Mouse (Mus musculus) urinary bladder, postnatal 4 days (tissue): ENCODE data around the gene Ralgps1.
"Not testable (repeated sequence)": the region's sequence is repeated elsewhere in the genome, so short reads cannot be mapped to it uniquely, and the experiment has no call there.

ENCODE experiments used
- DNase-seq, 2 experiments: peaks; one replicate each; pipeline ENCODE4 v3.0.0; 2021 to 2022; ENCODE audit warnings: low spot score in 2 of 2

The Ralgps1 gene

DNA sequence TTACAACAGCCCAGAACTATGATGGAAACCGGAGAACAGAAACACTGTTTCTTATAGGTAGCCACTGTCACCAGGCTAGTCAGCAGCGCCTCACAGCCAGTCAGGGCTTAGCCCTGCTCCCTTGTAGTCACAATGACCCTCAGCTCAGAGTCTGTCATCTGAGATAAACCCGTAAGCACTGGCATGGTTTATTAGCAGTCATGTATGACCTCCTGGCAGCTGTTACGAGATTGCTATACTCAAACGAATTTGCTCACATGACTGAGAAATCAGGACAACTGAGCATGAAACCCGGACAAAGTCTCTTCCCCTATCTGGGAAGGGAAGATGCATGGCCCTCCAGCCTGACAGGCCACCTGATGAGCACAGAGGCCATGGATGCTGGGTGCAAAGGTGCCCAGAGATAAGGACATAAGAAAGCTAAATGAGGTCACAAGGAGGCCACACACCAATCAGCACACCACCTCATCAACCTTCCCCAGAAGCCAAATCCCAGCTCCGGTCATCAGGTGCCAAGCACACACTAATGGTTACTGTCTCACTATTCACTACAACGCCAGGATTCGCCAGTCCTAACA, 10.1 kb downstream of the Ralgps1 start:
- no peak for DNase-seq

DNA sequence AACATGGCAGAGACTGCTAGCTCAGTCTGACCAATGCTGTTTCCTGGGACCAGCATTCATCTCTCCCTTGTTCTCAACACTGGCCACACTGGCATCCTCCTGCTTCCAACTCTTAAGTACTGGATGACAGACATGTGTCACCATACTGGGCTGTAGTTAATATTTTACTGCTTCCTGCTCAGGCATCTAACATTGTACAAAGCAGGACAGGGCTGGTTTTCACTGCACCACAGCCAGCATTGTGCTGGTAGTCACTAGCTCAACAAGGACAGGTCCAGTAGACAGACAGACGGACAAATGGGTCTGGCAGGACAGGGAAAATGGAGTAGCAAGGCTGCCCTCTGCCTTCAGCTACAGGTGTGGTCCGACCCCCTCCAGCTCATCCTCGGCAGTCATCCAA, 10.7 kb downstream of the Ralgps1 start:
- no peak for DNase-seq

DNA sequence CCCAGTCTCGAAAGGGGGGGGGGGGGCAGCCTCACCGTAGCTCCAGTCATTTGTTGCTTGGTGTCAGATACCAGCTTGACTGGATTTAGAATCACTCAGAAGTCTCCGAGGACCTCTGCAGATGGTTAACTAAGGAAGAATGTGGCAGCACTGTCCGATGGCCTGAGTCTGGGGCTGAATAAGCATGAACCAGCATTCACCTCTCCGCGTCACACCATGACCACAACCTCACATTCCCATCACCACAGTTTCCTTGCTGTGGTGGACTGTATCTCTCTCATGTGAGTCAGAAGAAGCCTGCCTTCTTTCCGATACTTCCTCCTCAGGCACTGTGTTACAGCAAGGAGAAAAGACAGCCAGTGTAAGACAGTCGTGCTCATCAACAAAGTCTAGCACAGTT, 12.1 kb downstream of the Ralgps1 start:
- DNase-seq: no peak

DNA sequence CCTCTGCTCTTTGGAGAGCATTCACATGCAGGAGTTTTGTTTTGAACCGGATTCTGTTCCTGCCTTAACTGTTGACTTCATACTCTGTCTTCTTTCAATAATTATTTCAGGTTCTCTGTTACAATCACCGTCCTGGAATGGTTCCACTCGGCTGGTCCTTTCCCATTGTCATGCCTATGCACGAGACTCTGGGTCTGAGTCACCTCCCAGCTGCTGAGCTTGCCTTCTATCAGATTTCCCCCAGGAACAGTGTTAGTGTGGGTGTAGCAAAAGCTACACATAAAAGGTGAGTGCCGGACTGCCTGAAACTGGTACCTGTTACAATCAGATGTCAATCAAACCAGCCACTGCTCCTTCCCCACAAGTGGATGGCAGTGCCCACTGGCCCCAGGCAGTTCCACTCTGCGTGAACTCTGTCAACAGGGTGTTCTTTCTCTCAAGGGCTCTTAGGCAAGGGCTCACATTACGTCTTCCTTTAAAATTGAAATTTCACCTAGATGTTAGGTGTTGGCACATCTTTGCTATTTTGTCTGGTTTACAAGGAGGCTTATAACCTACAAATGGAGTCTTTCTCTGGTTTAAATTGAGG, 13.9 kb downstream of the Ralgps1 start:
- DNase-seq: no peak

DNA sequence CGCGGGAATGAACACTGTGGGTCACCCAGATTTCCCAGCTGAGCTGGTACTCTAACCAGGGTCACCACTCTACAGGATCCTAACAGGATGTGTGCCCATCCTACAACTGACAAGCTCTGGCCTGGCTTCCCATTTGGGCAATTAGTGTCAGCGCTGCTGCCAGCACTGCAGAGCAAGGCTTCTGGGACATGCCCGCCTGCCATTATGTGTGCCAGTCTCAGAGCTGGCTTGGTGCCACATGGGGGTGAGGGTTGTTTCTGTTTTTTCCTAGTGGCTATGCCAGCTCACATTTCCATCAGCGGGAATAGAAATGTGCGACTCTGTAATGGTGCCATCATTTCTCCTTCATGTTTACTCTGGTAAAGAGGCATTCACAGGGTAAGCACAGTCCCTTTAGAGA, 15.7 kb downstream of the Ralgps1 start:
- DNase-seq: no peak

DNA sequence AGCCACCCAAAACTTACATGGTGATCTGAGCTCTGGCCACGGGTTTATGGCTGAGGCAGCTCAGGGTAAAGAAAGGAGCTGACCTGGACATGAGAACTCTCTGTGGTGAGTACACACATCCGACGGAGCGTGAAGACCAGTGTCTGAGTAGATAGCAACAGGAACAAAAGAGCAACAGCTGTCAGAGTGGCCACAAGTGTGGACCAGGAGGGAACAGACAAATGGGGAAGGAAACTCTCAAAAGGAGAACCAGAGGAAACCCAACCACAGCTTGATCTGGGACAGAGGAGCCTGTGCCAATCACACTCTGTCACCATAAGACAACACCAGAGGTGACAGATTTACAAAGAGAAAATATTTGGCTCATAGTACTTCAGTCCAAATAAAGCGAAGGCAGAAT, 17.9 kb downstream of the Ralgps1 start:
- no peak for DNase-seq

DNA sequence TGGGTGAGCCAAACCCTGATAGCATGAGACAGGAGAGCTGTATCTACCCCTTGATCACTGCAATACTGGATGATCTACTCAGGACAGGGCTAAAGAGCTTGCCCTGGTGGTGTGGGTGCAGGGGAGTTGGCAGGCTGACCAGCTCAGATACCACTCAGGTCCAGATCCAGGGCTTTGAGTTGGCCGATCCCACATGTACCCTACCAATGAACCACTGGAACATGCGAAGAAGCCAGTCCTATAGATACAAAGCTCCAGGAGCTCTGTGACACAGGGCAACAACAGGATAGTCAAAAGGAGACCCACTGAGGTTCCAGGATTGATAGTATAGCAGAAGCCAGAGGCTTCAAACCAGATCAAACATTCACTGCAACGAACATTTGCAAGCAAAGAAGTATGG, 19.8 kb downstream of the Ralgps1 start:
- DNase-seq: no peak

DNA sequence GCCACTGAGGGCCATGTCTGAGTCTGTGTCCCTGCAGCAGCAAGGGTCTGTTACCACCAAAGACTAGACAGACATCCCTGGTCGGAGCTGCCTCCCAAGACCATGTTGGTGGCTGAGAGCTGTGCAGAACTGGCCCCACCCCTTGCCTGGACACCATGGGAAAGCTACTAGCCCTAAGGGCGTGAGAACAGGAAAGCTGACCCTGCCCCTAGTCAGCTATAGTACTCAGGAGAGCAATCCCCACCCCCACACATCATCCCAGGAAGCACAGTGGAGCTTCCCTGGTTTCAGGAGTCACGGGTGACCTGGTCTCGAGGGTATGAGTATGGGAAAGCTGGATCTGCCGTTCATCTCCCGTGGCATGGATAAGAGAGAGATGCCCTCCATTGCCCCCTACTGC, 20.4 kb downstream of the Ralgps1 start:
- no peak for DNase-seq

DNA sequence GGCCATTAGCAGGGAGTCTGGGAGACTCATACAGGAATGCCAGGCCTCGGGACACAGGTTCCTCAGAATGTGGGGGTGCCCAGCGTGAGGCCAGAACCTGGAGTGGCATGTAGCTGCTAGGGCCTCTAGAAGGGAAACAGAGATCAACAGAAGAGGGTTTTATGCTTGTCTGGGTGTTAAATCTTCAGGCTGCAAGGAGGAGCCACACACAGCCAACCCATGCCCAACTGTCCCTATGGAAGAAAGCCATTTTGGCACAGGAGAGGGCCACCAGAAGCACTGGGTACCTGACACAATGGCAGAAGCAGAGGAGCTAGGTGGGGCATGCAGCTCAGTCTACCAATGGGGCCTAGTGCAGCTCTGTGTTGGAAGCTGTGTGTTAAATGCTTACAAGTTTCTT, 21.7 kb downstream of the Ralgps1 start:
- DNase-seq: no peak

DNA sequence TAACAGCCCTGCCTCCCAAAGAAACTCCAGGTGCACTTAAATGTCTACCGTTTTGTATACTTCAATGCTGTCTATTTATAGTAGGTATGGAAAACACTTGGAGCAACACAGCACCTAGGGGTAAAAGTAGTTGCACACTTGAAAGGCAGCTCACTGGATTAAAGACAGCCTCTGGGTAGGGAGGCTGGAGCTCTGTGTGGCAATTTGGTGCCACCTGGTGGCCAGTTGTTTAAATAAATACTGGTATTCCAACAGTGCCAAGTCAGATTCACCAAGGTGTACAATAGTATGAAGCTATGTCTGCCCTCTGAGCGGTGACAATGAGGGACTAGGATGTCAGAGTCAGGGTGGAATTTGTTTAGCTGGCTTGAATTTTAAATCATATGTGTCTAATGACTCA, 22.2 kb downstream of the Ralgps1 start:
- peak; percentile 54 to 77 for DNase-seq

DNA sequence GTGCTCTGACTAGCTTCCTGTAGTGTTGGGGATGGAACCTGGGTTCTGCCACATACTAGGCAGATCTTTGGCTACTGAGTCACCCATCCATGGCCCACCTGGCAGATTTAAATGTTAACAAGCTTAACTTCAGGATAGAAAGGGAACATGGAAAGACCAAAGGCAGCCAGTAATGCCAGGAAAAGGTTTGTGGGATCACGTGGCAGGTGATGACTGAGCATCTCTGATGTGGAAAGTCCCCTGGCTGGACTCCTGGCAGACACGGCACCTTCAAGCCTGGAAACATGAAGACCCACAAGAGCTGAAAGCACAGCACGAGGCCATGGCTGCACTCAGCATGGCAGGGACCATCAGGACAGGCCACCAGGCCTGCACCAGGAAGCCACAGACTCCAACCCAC, 23.0 kb downstream of the Ralgps1 start:
- no peak for DNase-seq

DNA sequence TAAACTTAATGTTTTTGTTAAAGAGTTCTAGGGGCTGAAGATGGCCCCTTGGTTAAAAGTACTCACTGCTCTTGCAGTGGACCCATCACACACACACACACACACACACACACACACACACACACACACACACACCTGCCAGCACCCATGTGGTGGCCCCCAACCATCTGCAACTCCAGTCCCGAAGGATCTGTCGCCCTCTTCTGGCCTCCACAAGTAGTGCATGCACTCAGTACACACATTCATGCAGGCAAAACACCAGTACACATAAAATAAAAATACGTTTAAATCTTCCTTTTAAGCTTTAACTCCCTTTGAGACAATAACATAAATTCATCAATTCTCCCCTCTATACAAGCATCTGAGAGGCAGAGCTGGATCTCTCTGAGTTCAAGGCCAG, 23.7 kb downstream of the Ralgps1 start:
- peak in 1 of 2 experiments; percentile 66 for DNase-seq

DNA sequence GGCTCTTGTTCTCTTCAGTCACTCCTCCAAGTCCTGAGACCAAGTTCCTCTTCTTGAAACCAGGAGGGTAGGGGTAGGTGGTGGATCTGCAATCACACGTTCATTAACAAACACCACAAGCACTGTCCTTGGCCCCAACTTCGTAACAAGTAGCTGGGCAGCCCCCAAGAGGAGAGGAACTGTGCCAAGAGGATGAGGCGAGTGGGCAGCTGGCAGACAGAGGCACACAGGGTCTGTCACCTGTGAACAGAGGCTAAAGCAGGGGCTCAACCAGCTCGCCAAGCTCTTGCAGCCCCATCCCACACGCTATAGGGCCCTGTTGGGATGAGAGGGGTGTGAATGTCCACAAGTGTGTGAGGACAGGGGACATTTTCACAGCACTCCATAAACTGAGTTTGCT, 24.5 kb downstream of the Ralgps1 start:
- no peak for DNase-seq

DNA sequence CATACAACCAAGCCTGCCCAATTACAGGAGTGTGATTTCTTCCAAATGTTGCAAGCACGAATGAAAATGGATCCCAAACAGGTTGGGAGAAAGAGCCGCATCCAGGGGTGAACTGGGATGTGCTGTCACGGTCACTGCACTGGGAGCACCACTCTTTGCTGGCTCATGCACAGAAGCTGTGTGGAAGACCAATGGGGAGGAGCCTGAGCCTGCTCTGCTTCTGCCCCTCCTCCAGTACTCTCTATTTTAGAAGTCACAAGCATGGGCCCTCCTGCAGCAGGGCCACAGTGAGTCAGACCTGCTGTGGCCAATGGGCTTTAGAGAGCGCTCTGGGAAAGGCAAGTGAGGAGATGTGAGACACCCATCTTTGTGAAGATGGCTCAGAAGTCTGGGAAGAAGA, 25.3 kb downstream of the Ralgps1 start:
- DNase-seq: no peak

DNA sequence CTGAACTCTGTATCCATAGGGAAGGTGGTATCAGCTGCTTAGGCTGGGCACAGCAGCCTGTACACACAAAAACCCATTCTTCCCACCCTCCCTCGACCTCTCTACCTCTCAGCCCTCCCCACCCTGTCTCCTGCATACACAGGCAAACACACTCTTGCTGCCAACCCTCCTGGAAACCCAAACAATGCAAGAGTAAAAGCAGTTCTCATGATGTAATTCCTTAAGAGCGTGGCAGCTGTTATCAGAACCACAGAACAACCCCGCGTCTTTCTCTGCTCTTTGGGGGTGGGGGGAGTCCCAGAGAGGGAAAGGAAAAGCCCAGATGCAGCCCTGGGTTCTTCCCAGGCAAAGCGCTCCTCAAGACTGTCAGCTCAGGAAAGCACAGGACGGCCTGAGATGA, 25.8 kb downstream of the Ralgps1 start:
- no peak for DNase-seq

DNA sequence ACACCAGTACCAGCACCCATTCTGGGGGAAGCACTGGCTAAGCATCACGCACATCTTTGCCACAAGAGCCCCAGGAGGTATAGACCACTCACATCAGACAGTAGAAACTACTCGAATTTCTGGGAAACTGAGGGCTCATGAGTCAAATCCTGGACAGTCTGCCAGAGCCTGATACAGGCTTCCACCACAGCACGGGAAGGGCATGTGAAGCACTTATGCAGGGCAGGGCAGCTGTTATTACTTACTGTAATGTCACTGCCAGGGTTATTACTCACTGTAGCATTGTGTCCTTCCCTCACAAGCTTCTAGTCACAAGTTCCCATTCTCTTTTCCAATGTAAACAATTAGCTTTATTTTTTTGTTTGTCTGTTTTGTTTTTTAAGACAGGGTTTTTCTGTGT, 27.9 kb downstream of the Ralgps1 start:
- DNase-seq: no peak

DNA sequence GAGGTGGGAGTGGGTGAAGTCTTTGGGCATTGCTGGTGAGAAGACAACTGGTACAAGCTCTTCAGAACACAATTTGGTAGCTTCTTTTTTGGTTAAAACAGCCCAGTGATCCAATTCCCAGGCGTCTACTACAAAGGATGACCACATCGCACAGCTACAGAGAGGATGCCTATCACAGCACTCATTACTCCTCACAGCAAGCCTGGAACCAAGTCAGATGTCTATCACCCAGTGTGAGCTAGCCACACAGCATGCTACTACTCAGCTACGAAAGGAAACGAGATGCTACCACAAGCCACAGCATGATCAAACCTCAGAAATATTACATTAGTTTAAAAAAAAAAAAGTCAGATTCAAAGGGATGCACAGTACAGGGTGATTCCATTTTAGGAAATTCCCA, 29.1 kb downstream of the Ralgps1 start:
- no peak for DNase-seq

DNA sequence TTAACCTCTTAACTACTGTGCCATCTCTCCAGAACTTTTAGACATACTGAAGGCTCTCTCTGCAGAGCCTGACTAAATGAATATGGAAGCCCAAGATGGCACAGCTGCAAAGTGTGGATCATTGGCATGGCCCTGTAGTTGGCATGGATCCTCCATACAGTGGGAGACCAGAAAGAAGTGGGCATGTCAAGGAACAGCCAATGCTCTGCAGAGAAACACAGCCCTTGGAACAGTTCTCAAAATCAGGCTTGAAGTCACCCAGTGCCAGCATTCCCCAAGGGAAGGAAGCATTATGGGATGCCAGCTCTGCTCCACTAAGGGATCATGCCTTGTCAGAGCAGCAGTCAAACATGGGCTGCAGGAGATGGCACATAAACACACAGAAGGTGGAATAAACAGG, 35.5 kb downstream of the Ralgps1 start:
- DNase-seq: no peak

DNA sequence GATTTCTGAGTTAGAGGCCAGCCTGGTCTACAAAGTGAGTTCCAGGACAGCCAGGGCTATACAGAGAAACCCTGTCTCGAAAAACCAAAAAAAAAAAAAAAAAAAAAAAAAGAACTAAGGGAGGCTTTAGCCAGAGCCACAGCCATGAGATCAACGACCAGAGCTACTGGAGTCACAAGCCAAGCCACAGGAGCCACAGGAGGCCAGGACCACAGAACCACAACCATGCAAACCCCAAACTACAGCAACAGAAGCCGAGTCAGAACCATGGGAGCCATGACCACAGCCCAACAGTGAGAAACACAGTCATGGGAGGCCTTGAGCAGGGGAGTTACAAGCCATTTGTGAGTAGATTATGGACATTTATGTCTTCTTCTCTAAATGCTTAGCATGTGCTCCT, 41.7 kb downstream of the Ralgps1 start:
- no peak for DNase-seq

DNA sequence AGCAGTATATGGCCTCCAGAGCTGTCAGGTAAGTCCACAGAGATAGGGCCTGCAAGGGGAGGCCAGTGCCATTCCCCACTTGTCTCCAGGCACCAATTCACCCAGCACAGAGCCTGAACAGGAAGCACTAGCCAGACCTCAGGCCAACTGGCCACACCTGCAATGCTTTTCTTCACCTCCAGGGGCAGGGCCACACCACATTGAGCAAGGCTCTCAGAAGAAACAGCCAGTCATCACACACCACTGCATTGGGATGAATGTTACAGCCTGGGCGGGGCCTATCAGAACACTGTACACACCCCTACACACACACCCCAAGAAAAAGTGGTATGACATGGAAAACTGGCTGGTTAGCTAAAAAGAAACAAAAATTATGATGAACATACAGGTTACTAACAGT, 42.3 kb downstream of the Ralgps1 start:
- DNase-seq: no peak

DNA sequence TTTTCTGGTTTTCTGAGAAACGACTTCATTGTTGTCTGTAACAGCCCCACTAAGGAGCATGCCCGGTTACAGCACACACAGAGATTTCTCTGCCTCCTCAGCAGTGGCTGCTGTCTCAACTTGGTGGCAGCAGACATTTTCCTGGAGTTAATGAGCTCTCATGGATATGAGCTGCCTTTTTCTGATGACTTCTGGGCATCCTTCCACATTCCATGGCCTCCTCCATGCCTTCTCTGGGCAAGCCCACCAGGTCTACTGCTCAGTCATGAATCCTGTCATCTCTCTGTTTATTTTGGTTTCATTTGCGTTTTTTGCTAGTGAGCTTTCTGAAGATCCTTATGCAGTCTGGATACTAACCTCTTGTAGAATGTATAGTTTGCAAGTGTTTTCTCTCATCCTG, 45.9 kb downstream of the Ralgps1 start:
- no peak for DNase-seq

DNA sequence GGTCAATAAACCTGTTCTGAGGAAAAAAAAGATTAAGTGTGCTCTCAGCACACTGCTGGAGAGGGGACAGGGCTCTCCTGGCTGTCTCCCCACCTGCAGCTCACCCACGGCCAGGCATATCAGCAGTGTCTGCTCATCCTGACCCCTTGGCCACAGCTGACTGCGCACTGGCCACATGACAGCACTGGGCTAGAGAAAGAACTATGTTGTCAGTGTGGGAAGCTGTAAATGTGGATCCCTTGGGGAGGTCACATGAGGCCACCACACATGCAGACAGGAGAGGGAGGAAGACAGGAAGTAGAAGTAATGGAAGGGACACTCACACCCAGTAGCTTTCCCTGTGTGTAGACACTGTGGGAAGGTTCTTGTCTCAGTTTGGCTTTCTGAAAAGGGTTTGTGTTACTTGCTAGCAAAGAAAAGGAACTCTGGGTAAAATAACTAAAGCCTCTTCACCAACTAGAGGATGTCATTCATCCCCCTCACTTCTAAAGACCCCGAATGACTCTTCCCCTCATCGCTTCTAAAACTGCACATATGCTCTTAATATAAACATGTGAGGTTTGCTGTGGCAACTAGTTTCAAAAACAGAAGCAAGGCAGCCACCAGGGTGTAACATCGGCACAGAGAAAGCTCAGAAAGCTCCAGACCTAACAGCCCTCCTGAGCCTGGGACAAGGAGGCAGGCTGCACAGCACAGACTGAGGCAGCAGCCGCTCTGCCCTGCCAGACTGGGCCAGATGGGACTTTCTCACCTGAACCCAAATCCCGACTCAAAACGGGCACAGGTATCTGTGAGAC, 47.3 kb downstream of the Ralgps1 start:
- no peak for DNase-seq

DNA sequence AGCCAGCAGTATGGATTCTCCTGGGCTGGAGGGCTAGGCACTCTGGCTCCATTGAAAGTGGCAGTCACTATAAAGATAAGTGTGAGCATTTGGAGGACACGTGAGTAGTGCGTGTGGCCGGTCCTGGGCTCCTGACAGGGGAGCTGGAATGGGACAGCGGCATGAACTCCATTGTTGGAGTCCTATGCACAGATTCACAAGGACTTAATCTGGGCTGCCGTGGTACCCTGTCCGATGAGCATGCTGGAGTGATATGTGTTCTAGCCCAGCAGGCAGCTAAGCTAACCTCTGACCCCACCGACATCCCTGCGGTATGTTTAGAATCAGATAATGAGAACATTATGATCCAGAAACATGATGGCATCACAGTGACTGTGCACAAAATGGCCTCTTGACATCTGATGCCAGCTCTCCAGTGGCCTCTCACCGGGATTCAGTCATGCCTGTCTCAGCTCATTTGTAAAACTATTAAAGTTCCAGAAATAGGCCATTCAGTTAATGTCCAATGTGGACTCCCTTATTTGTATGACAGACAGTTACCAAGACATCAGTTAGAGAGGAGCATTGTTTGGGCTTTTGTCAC, 48.2 kb downstream of the Ralgps1 start:
- not testable (repeated sequence) for DNase-seq
